Mouse (Mus musculus): Measurements from ENCODE around the gene Mllt6.
"Not testable (repeated sequence)": the region's sequence is repeated elsewhere in the genome, so short reads cannot be mapped to it uniquely, and the experiment has no call there.

Gene Mllt6

DNA sequence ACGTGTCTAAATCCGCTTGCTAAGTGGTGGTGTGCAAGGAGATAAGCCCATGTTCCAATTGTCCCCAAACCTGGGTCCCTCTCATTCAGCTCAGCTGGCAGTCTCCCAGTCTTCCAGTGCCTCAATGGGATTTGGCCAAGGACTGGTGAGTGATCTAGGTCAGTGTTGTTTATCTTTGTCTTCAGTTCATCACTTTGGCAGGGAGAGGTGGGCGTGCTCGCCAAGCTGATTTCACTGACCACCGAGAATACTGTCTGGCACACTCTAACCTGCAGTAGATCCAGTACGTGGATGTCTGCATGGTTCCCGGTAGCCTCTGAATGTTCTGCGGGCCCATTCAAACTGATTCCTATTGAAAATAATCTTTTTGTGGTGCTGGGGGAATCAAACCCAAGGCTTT is 50.7 kb downstream of the Mllt6 start:
- intact Hi-C loops (cut with DNase I), result no loop called here

DNA sequence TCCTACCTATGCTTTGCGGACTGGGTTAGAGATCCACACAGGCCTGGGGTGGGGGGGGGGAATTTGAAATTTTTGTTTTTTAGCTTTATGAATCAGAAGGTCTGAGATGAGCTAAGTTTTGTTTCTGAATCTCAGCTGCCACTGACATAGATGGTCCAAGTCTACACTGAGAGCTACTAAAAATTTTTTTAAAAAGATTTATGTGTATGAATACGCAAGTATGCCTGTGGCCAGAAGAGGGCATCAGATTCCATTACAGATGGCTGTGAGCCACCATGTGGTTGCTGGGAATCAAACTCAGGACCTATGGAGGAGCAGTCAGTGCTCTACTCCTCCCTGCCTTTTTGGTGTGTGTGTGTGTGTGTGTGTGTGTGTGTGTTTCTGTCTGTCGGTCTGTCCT is 51.1 kb downstream of the Mllt6 start:
- intact Hi-C loops (cut with DNase I), result no loop called here

DNA sequence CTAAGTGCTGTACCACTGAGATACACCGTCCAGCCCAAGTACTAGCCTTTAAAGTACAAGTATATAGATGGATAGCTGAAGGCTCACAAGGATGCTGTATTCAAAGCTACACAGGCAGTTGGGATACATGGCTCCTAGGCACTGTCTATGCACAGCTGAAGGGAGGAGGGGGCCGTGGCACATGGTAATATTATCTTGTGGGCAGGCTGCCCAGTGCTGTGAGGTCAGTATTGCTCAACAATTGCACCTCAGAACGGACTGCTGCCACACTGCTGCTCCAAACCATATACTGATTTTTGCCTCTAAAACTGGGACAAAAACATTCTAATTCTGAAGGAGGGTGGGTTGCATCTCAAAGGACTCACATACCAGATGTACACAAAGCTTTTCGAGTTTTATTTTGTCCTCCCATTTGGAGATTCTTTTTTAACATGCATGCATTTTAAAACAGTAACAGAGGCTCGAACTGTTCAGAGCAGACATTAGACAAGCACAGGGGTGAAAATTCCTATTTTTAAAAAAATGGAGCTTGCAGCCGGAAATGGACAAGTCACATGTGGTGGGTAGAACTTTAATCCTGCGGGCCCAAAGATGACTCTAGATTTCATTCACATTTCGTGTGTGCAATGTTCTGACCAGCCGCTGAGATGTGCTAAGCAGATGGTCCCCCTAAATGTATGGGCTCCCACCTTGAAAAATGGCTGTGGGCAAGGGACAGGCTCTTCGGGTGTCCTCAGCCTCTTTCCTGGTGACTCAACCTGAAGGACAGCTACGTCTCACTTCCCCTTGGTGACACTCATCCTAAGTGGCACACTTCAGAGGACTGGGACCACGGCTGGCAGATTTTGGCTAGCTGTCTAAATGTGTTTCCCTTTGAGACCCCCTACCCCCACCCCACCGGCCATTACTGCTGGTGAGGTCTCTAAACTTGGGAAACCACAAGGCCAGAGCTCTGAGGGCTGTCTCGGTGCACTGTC is 51.9 kb downstream of the Mllt6 start:
- intact Hi-C loops (cut with DNase I), result no loop called here

DNA sequence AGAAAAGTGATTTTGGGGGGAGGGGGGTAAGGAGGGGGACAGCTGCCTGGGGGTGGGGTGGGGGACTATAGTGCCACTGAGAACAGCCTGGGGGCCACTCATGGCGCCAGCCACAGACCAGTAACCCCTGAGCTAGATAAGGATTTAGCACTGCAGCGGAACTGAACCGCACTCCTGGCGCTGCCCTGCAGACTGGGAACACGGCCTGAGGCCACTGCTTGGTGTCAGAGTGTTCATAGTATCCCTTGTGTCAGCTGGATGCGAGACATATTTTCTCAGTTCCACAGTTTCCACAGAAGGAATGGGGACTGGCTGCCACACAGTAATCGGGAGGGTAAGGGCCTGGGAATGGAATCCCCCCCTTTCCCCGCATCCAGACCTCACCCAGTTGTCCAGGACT is 52.8 kb downstream of the Mllt6 start:
- intact Hi-C loops (cut with DNase I), result no loop called here

DNA sequence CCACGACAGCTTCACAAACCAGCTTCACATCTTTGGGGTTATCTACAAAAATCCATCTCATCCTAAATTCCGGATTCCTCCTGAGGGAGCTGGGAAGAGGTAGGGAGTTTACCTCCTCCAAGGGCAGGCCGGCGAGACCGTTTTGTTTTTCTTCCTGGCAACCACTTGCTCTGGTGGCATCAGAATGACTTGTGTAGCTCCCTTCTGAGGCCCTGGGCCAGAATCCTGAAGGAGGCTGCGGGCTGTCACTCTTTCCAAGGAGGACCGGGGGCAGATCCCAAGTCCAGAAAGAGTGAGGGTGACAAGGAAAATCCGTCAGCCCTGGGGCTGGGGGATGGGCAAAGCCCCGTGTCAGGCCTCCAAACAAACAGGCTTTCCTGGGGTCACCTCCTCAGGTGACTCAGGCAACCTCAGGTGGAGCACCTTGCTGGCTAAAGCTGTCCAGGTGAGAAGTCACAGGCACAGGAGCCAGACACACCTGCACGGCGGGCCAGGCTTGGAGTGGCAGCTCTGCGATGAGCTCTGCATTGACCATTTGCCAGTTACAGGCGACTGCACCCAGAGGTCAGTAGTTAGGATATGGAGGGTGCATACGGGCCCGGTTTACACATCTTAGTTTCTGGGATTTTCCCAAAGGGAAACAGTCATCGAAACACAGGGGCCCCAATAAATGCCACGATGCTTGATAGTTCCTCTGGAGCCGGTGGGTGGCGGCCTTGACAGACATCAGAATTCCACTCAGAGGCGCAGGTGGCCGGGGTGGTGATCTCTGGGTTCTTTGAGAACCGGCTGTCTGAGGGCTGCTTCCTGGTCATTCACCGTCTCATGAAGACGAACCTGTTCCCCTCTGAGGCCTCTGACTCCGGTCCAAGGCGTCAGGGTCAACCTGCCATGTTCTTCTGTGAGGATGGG is 54.4 kb downstream of the Mllt6 start:
- intact Hi-C loops (cut with DNase I), result no loop called here

DNA sequence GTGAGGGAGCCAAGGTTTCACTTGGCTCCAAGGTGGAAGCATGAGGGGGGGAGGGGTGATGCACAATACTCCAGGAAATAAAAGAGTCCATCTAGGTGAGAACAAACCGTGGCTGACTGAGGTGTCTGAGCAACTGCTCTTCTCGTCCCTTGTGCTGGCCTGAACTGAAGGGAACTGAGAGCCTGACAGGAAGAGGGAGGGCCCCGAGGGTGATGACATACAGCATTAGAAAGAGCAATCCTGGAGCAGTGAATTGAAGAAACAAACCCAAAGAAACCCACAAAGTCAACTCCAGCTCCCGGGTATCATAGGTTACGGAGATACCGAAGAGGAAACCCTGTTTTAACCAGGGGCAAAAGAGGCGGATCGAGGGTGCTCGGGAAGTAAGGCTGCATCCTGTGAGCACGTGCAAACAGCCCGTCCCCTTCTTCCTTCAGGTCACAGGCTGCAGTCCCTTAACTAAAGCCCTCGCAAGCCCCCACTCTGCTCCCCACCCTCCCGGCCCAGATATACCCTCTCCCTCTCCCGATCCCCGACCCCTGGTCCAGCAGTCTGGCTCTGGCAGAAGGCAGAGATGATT is 55.2 kb downstream of the Mllt6 start:
- intact Hi-C loops (cut with DNase I), result no loop called here

DNA sequence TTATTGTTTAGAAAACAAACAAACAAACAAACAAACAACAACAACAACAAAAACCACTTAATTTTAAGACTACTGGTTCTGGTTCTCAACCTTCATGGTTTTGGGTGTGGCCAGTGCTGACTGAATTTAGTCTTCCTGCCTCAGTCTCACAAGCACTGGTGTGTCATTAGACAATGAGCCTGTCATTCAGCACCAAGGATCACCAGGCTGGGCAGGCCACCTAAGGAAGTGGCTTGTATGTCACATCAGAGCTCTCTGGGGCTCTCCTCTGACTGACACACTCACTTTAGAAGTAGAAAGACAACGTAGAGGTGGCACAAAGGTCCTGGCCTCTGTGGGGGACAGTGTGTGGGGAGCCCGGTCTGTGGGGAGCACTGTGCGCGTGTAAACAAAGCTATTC is 55.8 kb downstream of the Mllt6 start:
- intact Hi-C loops (cut with DNase I), result no loop called here

DNA sequence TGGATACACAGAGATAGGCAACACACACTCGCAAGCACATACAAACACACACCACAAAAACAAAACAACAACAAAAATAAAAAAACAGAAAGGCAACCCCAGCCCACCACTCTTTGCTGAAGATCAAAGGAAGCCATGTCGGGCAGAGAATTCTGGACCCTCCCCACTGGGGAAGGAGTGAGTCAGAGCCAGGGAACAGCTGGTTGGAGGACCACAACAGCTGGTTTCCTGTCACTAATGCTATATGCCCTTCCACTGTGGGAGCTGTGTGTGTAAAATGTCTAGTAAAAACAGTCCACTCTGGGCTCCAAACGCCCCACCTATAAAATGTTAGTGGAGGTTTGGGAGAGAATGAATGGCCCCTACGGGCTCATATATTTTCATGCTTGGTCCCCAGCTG is 58.1 kb downstream of the Mllt6 start:
- intact Hi-C loops (cut with DNase I), result no loop called here

DNA sequence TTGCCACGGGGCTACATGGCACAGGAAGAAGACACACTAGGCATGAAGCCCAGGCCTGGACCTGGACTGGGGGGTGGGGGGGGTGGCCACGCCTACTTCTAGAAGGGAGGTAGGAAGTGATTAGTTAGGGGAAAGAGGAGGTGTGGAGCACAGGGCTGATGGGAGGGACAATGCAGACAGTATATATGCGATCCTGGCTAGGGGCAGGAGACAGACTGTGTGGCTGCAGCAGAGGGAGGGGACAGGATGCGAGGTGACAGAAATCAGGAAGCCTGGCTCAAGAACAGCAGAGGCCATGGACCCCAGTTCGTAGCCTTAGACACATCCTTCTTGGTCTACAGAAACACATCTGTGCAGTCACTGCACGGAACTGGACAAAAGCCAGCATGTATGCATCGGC is 60.5 kb downstream of the Mllt6 start:
- intact Hi-C loops (cut with DNase I), result no loop called here

DNA sequence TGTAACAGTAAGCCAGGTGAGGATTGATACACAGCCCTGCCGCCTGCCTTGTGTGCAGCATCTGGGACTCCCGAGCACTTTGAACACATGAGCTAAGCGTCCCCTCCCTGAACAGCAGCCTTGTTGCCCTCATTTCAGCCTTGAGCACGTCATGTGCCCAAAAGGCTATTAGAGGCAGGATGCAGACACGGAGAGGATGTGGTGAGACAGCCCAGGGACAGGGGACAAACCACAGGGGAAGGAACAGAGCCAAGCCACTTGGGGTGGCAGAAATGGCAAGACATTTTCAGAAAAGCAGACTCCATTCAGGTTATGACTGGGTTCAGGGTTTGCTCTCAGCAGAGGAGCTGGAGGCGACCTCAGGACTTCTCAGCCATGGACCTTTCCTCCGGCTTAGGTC is 65.1 kb downstream of the Mllt6 start:
- intact Hi-C loops (cut with DNase I), result no loop called here

DNA sequence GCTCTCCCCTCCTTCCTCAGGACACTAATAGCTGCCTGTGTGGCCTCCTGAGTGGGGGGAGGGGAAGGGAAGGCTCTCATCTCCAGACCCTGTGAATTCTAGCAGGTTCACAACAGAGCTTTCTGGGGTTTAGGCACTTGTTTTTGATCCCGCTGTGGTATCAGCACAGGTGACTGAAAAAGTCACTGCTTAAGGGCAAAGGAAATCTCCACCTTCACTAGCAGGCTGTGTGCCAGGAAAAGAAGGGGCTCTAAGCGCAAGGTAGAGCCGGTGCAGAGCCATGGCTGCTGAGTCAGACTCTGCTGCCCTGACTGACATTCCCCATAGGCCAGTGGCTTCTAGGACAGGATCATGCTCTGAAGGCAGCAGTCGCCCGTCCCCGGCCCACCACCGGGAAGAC is 65.5 kb downstream of the Mllt6 start:
- intact Hi-C loops (cut with DNase I), result no loop called here

DNA sequence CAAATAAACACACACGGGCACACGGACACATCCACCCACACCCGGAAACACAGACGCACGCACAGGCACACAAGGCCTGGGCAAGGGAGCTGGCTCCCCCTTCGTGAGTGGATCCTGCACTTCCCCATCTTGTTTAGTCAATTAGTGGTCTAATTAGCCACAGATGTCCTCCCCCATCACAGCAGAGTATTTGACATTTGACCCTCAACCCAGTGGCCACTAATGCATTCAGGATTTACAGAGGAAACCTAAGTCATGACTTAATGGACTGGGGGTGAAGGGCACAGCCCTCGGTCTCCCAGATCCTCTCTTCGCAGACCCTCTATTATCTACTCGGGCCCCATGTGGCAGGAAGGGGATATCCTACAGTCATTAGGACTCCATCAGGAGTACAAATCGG is 70.5 kb downstream of the Mllt6 start:
- intact Hi-C loops (cut with DNase I), result no loop called here

DNA sequence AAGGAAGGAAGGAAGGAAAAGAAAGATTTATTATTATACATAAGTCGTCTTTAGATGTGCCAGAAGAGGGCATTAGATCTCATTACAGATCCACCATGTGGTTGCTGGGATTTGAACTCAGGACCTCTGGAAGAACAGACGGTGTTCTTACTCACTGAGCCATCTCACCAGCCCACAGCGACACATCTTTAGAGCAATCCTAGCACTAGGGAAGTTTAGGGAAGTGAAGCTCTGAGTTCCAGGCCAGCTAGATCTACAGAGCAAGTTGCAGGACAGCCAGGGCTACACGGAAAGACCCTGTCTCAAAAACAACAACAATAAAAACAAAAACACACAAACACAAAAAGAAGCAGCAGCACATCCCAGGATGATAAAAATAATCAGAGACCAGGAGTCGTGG is 71.6 kb downstream of the Mllt6 start:
- intact Hi-C loops (cut with DNase I), result not testable (repeated sequence)

Small RNA genes lying within 50 kb of the gene (microRNA-seq; reads per million reads assigned to microRNA genes)
- gene Gm24158 (0.34 to 0.74 reads per million in 2 experiments), gene Mir6927 (0.12 to 0.34 reads per million in 2 experiments)
